Mouse (Mus musculus) MEL (cell line): ENCODE measurements around the gene Igfbp2.

Source experiments
- CHD2 ChIP-seq: IDR thresholded peaks from 2 replicates; pipeline ENCODE4 v1.6.1; 2011; ENCODE audit warnings: low read length, improper control_type of control experiment
- CTCF ChIP-seq, 3 experiments: IDR thresholded peaks in 2 of 3; conservative IDR thresholded peaks in 1 of 3; 2 replicates each; pipeline ENCODE4 v1.5.1; 2011 to 2012; ENCODE audit warnings: low read length in 3 of 3, low read depth in 2 of 3, mild to moderate bottlenecking in 2 of 3, improper control_type of control experiment in 1 of 3, inconsistent platforms in 1 of 3, mixed read lengths in 1 of 3, moderate library complexity in 1 of 3; ENCODE audit not compliant: control insufficient read depth in 1 of 3, insufficient read depth in 1 of 3, poor library complexity in 1 of 3, severe bottlenecking in 1 of 3
- POLR2A ChIP-seq, 2 experiments: IDR thresholded peaks; 2 replicates each; pipeline ENCODE4 v1.6.1; 2011 to 2012; ENCODE audit warnings: low read length in 2 of 2, mild to moderate bottlenecking in 2 of 2, control low read depth in 1 of 2, improper control_type of control experiment in 1 of 2, low read depth in 1 of 2, moderate library complexity in 1 of 2; ENCODE audit not compliant: control insufficient read depth in 1 of 2, insufficient read depth in 1 of 2, poor library complexity in 1 of 2
- POLR2AphosphoS5 ChIP-seq: IDR thresholded peaks from 2 replicates; pipeline ENCODE4 v1.6.1; 2012; ENCODE audit warnings: low read depth, borderline replicate concordance, mild to moderate bottlenecking, inconsistent platforms, low read length, moderate library complexity, mixed read lengths
- SMC3 ChIP-seq: IDR thresholded peaks from 2 replicates; pipeline ENCODE4 v1.6.1; 2011; ENCODE audit warnings: low read depth, low read length, improper control_type of control experiment
- USF1 ChIP-seq: IDR thresholded peaks from 2 replicates; pipeline ENCODE4 v1.6.1; 2014; ENCODE audit warnings: low read depth, mild to moderate bottlenecking, inconsistent platforms, low read length, improper control_type of control experiment, moderate library complexity
- ZNF384 ChIP-seq: IDR thresholded peaks from 2 replicates; pipeline ENCODE4 v1.6.1; 2012; ENCODE audit warnings: low read depth, mild to moderate bottlenecking, inconsistent platforms, low read length, improper control_type of control experiment

GRCm38 (mm10) chr1:72824707-72825101 is 401 bp downstream of the Igfbp2 start:
- no peak for TF ChIP-seq CHD2
- TF ChIP-seq SMC3 = no peak
- no peak for TF ChIP-seq CTCF (IDR thresholded peaks at IDR 0.05 in 2 of 3, conservative IDR thresholded peaks at IDR 0.05 in 1 of 3; ENCODE audit: control insufficient read depth in 1 of 3, insufficient read depth in 1 of 3, low read depth in 2 of 3, low read length in 3 of 3, poor library complexity in 1 of 3, severe bottlenecking in 1 of 3)
- no peak for TF ChIP-seq USF1
- no peak for TF ChIP-seq POLR2AphosphoS5
- no peak for TF ChIP-seq ZNF384
- no peak for TF ChIP-seq POLR2A (IDR thresholded peaks at IDR 0.05; ENCODE audit: control insufficient read depth in 1 of 2, insufficient read depth in 1 of 2, low read depth in 1 of 2, low read length in 2 of 2, poor library complexity in 1 of 2)
